Mouse (Mus musculus): ENCODE data around the gene Ccdc149. TPM values are rescaled to one million over a fixed set of nuclear protein-coding genes. Genes with fewer than 3 reads are reported as not detected.

Gene Ccdc149
- not detected for polyA plus RNA-seq (2017; shearing (Covaris generic))

GRCm38 (mm10) chr5:52470991-52471801, at the start of gene Ccdc149:
TSS of gene Ccdc149 (minus strand) at chr5:52471521.

GRCm38 (mm10) chr5:52363468-52364150, 107.7 kb downstream of the Ccdc149 start, which contains the start of gene Sod3:
TSS of gene Sod3 (plus strand) at chr5:52363791.

Other genes with a start within 250 kb of the Ccdc149 start
- gene Sod3, start 107.7 kb downstream of the Ccdc149 start, polyA plus RNA-seq (2017; shearing (Covaris generic)), result not detected
- gene Lgi2, start 94.9 kb upstream of the Ccdc149 start, polyA plus RNA-seq (2017; shearing (Covaris generic)), result not detected
- gene Sepsecs, start 198.2 kb upstream of the Ccdc149 start, polyA plus RNA-seq (2017; shearing (Covaris generic)), result 14.1 TPM

Measured in CD4-positive, CD25-positive, alpha-beta regulatory T cell, adult 9 weeks (primary cell).